Mouse (Mus musculus): ENCODE results near the gene Foxp4.

Foxp4 gene

GRCm38 (mm10) chr17:47936591-47936990 lies 12.1 kb upstream of the Foxp4 start:
- DNase-seq (ENCODE audit: inconsistent age in 2 of 2, low spot score in 1 of 2), result no peak

GRCm38 (mm10) chr17:47929431-47929830 lies 5.0 kb upstream of the Foxp4 start:
- DNase-seq (ENCODE audit: inconsistent age in 2 of 2, low spot score in 1 of 2), result no peak

DNA sequence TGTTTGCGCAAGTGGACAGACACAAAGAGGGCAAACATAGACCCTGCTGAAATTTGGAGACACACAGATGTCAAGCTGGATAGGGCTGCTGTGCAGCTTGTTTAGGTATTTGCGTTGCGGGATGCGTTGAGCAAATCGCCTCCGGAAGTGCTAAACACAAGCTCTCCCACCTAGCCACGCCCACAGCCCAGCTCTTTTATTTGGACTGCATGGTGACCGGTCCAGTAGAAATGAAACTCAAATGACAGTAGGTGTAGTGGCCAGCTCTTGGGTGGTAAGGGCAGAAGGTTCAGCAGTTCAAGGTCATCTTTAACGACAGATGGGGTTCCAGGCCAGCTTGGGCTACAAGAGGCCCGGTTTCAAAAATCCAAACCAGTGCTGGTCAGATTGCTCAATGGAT lies 1.5 kb upstream of the Foxp4 start:
- DNase-seq (ENCODE audit: inconsistent age in 2 of 2, low spot score in 1 of 2), result no peak

DNA sequence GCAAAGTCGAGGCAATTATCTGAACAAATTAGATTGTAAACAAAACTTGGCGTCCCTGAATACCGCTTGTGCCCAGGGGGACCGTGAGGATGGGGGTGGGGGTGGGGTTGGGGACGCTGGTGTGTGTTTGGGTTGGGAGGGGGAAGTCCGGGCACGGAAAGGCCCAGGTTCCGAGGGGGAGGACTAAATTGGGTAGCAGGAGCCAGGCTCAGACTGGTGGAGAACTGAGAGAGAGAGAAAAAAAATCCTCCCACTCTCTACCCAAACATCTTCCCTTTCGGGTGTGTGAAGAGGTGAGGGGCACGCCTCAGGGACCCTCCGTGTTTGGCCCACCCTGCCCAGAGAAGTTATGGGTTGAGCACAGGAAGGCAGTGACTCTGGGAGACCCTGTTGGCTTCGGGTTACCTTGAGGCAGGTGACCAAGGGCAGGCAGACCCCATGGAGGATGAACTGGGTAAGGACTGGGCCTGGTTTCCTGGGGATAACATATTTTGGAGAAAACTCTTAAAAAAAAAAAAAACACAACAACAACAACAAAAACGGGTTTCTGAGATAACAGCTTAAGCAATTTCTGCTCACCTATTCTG lies 988 bp upstream of the Foxp4 start:
- no peak for DNase-seq (ENCODE audit: inconsistent age in 2 of 2, low spot score in 1 of 2)

DNA sequence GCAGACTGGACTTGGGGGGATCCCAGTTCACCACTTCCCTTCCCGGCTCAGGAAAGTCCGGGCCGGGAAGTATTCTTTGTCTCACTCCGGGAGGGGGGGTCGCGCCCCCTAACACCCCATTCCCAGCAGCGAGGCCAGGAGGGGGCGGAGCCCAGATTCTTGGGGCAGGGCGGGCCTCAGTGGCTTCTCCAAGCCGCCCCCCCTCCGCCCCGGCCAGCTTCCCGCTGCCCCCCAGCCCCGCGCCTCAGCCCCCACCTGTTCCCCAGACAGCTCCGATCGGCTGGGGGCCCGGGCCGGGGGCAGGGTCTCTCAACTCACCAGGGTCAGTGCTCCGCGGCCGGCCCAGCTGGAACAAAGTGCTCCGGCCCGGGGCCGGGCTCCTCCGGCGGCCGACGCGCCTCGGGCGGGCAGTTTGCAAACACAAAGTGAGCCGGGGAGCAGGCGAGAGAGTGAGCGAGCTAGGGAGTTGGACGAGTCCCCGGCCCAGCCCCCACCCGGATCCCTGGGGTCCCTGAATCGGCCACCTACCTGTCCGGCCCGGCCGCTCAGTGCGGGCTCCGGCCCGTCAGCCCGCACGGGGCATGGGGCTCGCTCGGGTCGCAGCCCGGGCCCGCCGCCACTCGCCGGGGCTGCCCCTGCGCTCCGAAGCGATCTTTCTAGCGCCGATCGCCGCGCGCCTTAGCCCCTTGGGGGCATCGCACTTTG lies 615 bp downstream of the Foxp4 start:
- peak; percentile 73 to 86 for DNase-seq (ENCODE audit: inconsistent age in 2 of 2, low spot score in 1 of 2)

GRCm38 (mm10) chr17:47923011-47923677 lies 1.3 kb downstream of the Foxp4 start:
- peak; percentile 55 to 84 for DNase-seq (ENCODE audit: inconsistent age in 2 of 2, low spot score in 1 of 2)

GRCm38 (mm10) chr17:47922579-47922978 lies 1.9 kb downstream of the Foxp4 start:
- DNase-seq (ENCODE audit: inconsistent age in 2 of 2, low spot score in 1 of 2), result peak in 1 of 2 experiments; percentile 51

DNA sequence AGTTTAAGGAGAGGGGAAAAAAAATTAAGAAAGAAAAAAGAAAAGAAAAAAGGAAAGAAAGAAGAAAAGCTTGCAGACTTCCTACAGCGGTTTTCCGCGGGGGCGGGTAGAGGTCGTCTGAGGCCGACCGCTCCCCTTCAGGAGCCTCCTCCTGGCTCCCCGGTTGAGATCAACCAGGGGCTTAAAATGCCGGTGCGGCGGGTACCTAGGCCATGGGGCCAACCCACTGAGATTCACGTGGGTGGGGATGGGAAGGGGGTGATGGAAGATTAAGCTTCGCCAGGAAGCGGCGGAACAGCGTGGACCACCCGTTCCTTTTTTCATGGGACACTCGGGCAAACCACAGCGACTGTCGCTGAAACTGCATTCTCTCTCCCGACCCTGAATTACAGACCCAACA lies 2.3 kb downstream of the Foxp4 start:
- DNase-seq (ENCODE audit: inconsistent age in 2 of 2, low spot score in 1 of 2), result no peak

DNA sequence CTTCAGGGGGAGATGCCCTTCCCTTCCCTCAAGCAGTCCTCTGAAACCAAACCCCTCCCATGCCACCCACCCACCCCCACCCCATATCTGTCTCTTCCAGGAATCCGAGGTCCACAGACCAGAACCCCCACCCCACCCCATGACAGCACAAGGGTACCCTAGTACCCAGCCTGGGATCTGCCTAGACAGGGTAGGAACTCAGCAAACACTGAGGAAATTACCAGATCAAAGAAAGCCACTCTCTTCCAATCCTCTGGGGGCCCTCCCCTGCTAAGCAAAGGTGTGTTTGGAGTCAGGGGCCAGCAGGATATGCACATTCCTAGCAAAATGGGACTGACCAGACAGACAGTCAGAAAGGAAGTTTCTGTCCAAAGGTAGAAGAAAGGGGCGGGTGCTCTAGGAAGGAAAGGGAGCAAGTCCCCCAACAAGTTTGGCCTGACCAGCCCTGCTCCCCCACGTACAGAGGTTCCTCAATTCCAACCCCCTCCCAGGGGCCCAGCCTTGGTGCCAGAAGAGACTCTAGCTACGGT lies 3.2 kb downstream of the Foxp4 start:
- no peak for DNase-seq (ENCODE audit: inconsistent age in 2 of 2, low spot score in 1 of 2)

GRCm38 (mm10) chr17:47919826-47920225 lies 4.6 kb downstream of the Foxp4 start:
- DNase-seq (ENCODE audit: inconsistent age in 2 of 2, low spot score in 1 of 2), result no peak

DNA sequence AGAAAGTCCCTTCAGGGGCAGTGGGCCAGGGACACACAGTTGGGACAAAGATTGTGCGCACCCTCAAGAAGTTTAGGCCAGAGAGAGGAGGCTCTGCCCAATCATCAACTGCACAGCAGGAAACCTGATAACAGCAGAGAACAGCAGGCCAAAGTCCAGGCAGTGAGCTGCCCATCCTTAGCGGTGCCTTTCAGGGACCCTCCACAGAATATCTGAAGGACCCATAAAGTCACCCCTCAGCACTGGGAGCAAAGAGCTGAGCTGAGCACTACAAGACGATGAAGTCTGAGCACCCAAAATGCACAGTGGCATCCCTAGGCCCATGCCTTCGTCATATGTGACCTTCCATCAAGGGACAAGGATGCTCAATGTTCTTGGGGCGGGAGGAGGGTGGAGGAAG lies 6.5 kb downstream of the Foxp4 start:
- DNase-seq (ENCODE audit: inconsistent age in 2 of 2, low spot score in 1 of 2), result no peak

- DNase-seq (ENCODE audit: inconsistent age in 2 of 2, low spot score in 1 of 2), result no peak
Measured at GRCm38 (mm10) chr17:47917212-47917611, 7.2 kb downstream of the Foxp4 start.

- no peak for DNase-seq (ENCODE audit: inconsistent age in 2 of 2, low spot score in 1 of 2)
Measured at GRCm38 (mm10) chr17:47914676-47915219, 9.7 kb downstream of the Foxp4 start.

- peak; percentile 72 to 87 for DNase-seq (ENCODE audit: inconsistent age in 2 of 2, low spot score in 1 of 2)
Measured at GRCm38 (mm10) chr17:47909091-47910001, 15.1 kb downstream of the Foxp4 start.

DNA sequence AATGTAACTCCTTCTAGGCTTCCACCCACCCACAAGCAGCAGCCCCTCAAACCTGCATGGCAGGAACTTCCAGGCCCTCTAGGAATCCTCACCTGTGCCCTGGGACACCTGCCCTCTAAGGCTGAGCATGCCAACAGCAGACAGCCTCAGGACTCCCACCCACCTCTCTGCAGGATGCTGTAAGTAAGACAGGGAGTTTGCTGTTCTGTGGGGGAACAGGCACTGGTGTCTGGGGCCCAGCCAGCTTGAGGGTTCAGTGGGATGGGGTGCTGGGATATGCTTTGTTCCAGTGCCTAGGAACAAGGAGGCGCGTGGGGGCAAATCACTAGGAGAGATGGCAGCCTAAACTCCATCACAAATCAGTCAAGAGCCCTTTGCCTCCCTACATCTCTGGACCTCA lies 16.4 kb downstream of the Foxp4 start:
- DNase-seq (ENCODE audit: inconsistent age in 2 of 2, low spot score in 1 of 2), result no peak

DNA sequence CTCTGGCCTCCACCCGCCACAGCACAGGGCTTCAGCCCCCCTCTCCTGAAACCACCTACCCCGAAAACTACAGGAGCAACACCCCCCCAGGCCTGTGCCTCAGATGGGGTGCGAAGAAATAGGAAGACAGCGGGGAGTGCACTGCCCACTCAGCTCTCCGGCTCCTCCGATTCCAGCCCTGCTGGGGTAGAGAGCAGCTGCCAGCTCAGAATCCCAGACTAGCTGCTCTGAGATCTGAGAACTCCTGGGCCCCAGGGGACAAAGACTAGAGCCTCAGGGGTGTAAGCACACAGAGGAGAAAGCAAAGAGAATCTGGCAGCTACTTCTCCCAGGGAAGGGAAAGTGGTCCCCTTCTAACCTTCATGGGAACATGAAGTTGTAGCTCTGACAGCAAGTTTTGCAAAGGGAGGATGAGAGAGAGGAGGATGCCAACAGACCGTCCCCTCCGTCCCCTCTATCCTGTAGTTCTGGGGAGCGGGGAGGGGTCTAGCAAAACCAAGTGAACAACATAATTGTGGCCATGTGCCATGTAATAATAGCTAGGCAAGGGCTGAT lies 17.0 kb downstream of the Foxp4 start:
- no peak for DNase-seq (ENCODE audit: inconsistent age in 2 of 2, low spot score in 1 of 2)

DNA sequence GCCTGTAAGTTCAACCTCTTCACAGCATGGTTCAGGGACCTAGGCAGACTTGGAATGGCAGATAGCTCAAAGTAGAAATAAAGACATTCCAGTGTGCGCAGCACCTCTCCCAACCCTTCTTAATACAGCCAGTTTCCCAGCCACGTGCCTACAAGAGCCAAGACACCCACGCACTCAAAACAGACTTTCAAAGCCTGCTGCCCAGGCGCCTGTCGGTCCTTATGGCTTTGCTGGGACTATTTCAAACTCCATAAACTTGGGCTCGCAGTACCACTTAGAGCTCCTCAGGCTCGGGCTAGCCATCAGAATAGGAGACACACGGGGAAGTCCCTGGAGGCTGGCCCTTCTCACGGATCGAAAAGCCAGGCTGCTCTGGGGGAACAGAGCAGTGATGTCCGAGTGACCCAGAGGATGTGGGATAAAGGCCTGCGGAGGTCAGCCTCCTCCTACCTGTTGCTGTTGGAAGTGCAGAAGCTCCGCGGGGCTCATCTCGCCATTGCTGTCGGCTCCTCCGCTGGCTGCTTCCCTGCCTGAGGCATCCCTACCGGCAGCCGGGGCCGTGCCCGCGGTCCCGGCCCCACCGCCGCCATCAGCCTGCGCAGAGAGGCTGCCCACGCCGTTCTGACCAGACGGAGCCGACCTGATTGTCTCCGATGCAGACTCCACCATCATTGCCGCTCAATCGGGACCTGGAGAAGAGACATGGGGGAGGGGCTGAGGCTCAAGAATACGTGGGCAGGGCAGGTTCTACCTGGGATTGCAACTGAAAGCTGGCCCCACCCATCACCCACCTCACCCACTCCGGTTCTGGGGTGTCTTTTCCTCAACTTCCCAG lies 20.4 kb downstream of the Foxp4 start:
- DNase-seq (ENCODE audit: inconsistent age in 2 of 2, low spot score in 1 of 2), result no peak

GRCm38 (mm10) chr17:47901782-47902181 lies 22.7 kb downstream of the Foxp4 start:
- peak; percentile 31 to 69 for DNase-seq (ENCODE audit: inconsistent age in 2 of 2, low spot score in 1 of 2)

- DNase-seq (ENCODE audit: inconsistent age in 2 of 2, low spot score in 1 of 2), result no peak
Measured at GRCm38 (mm10) chr17:47900716-47901115, 23.7 kb downstream of the Foxp4 start.

- no peak for DNase-seq (ENCODE audit: inconsistent age in 2 of 2, low spot score in 1 of 2)
Measured at GRCm38 (mm10) chr17:47899156-47899555, 25.3 kb downstream of the Foxp4 start.

Measured in adrenal gland, adult (tissue).